Mouse (Mus musculus) midbrain, embryonic 12.5 days (tissue): ENCODE results near the gene Gzmm. TPM values are rescaled to one million over a fixed set of nuclear protein-coding genes. Genes with fewer than 3 reads are reported as not detected.

Experiments used
- ATAC-seq: fragments of 200-750 bp; cut with Nextera tagmentation; 2 replicates; pipeline ENCODE4 v1.8.0; 2017; ENCODE audit warnings: low read depth, moderate TSS enrichment, moderate library complexity; ENCODE audit not compliant: low FRiP score
- H3K27ac ChIP-seq: fragments of 300-500 bp; sonication (generic); replicated peaks from 2 replicates; pipeline ENCODE4 v1.5.1; 2016; ENCODE audit warnings: mild to moderate bottlenecking
- H3K27me3 ChIP-seq: fragments of 300-500 bp; sonication (generic); 2 replicates; pipeline ENCODE4 v1.6.1; 2016; ENCODE audit warnings: mild to moderate bottlenecking
- H3K36me3 ChIP-seq: fragments of 300-500 bp; sonication (generic); 2 replicates; pipeline ENCODE4 v1.6.1; 2016
- H3K4me1 ChIP-seq: fragments of 300-500 bp; sonication (generic); 2 replicates; pipeline ENCODE4 v1.6.1; 2016
- H3K4me2 ChIP-seq: fragments of 300-500 bp; sonication (generic); replicated peaks from 2 replicates; pipeline ENCODE4 v1.6.1; 2016; ENCODE audit warnings: mild to moderate bottlenecking, moderate library complexity
- H3K4me3 ChIP-seq: fragments of 300-500 bp; sonication (generic); 2 replicates; pipeline ENCODE4 v1.5.1; 2016; ENCODE audit warnings: mild to moderate bottlenecking
- H3K9ac ChIP-seq: fragments of 300-500 bp; sonication (generic); replicated peaks from 2 replicates; pipeline ENCODE4 v1.6.1; 2016; ENCODE audit warnings: mild to moderate bottlenecking, moderate library complexity
- H3K9me3 ChIP-seq: fragments of 300-500 bp; sonication (generic); 2 replicates; pipeline ENCODE4 v1.6.1; 2016; ENCODE audit warnings: mild to moderate bottlenecking
- WGBS: fragments of 180-500 bp; shearing (Covaris S2); methylation state at CpG from one replicate; pipeline ENCODE4 v1.1.7; 2016; 5-methylcytosine and 5-hydroxymethylcytosine counted together
- polyA plus RNA-seq: library from polyadenylated mRNA; unstranded; fragments of >200 nt; fragmentation: Nextera tagmentation; extraction: Ambion mirVana; gene quantifications from 2 replicates; pipeline ENCODE4 v1.2.1, GENCODE M21; 2016

The Gzmm gene
- polyA plus RNA-seq, 1 experiment from 2014 or later: 1.4 TPM

DNA sequence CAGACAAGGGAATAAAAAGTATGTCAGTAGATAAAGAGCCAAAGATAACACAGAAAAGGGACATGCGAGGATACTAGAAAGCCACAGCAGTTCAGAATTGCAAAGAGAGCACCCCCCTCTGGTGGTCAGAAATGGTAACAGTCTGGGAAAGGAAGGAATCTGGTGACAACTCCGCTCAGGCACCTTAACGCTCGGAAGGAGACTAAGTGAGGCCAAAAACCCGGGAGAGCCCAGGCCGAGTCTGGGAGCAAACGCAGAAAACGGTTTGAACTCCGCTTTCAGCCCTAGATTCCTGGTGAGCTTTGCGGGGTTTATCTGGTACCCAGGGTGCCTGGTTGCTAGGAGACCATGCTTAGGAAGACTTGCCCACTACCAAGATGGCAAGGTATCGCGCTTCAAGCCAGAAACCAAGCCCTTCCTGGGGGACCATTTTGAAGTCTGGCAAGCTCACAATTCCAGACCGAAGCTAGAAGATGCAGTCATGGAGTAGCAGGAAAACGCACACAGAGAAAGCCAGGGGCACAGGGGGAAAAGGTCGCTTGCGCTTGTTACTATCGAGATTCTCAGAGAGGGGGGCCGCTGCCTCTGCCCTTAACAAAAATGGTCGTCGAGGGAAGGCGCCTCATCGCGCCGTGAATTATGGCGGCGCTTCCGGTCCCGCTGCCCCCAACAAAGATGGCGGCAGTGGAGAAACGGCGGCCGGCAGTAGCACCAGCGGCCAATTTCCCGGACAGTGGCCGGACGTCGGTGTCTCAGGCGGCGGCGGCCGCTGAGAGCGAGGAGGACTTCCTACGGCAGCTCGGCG, 19.8 kb upstream of the Gzmm start, which contains the start of gene Tpgs1:
Gene Tpgs1 (plus strand): TSS at position 599 of the 805 bp plus-strand sequence.
- H3K9me3 ChIP-seq: no peaks in the 10 kb centered on the region
- H3K36me3 ChIP-seq: peaks cover 5% of the 10 kb centered on the region; the same call in 1 of the 2 replicates
- peak within 1 kb of the TSS; percentile 95 for H3K4me3 ChIP-seq
- under 1% methylated on average over 45 of the region's 45 CpGs for WGBS
- H3K27me3 ChIP-seq: no peaks in the 10 kb centered on the region
- H3K4me2 ChIP-seq: peak within 1 kb of the TSS; percentile 89
- peak; percentile 72 for ATAC-seq
- peak within 1 kb of the TSS; percentile 84 for H3K9ac ChIP-seq
- peaks cover 28% of the 10 kb centered on the region for H3K4me1 ChIP-seq
- peak within 1 kb of the TSS; percentile 97 for H3K27ac ChIP-seq

DNA sequence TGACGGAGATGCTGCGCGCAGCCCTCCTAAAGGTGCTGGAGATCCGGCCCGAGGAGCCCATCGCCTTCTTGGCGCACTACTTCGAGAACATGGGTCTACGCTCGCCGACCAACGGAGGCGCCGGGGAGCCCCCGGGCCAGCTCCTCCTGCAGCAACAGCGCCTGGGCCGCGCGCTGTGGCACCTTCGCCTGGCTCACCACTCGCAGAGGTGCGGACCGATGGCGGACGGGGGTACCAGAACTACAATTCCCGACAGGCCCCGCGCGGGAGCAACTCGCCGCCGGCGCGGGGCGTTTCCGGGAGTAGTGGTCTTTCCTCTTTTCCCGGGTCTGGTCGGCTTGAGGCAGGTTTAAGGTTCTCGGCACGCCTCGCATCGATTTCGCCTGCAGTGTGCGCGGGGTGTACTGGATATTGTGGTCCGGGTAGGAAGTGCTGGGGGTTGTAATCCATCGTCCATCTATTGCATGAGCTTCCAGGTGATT, 19.2 kb upstream of the Gzmm start:
- Histone ChIP-seq H3K27ac (peak overlapping the region; percentile 97), H3K9ac (peak overlapping the region; percentile 84), H3K27me3 (no peaks in the 10 kb centered on the region), H3K9me3 (no peaks in the 10 kb centered on the region), H3K4me3 (peak overlapping the region; percentile 95), H3K4me1 (peaks cover 22% of the 10 kb centered on the region), H3K36me3 (peaks cover 5% of the 10 kb centered on the region; the same call in 1 of the 2 replicates), H3K4me2 (peak overlapping the region; percentile 89)
- peak; percentile 72 for ATAC-seq
- under 1% methylated on average over 47 of the region's 47 CpGs for WGBS

DNA sequence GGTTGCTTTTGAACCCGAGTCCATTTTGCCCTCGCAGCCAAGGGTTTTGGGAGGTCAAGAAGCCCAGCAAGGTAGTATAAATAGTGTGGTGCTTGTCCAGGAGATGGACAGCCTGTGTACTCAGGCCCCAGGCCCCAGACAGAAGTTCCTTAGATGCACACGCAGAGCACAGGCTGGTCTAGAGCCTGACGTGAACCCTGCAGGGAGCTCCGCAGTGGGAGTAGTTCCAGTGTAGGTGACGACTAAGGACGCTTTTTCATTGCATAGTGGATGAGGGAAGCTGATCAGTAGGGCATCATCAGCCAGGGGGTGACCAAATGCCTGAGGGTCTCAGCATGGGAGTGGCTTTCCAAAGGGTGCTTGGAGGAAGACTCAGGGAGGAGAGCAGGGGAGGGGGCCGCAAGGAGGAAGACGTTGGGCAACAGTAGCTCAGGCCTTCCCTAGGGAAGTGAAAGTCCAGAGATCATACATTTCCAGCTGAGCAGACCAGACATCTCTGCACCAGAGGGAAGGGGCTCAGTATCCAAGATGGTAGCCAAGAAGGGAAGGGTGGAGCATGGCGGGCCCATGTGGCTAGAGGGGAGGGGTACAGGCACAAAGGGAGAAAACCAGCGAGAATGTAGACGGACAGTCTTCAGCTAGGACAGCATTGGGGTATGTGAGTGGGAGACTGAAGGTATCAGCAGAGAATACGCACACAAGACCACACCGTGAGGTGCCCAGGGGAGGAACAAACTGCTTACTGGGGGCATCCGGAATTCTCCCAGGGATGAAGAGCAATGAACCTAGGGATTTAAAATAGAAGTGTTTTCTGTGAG, 18.5 kb upstream of the Gzmm start:
- H3K9me3 ChIP-seq: no peaks in the 10 kb centered on the region
- H3K27me3 ChIP-seq: no peaks in the 10 kb centered on the region
- peaks cover 21% of the 10 kb centered on the region for H3K4me1 ChIP-seq
- H3K4me2 ChIP-seq: peak overlapping the region; percentile 89
- peak overlapping the region; percentile 84 for H3K9ac ChIP-seq
- H3K4me3 ChIP-seq: peak overlapping the region; percentile 95
- ATAC-seq: peak; percentile 29; the same call in 1 of the 2 replicates
- peaks cover 6% of the 10 kb centered on the region for H3K36me3 ChIP-seq
- 33% methylated on average over 15 of the region's 15 CpGs for WGBS
- peak overlapping the region; percentile 97 for H3K27ac ChIP-seq

DNA sequence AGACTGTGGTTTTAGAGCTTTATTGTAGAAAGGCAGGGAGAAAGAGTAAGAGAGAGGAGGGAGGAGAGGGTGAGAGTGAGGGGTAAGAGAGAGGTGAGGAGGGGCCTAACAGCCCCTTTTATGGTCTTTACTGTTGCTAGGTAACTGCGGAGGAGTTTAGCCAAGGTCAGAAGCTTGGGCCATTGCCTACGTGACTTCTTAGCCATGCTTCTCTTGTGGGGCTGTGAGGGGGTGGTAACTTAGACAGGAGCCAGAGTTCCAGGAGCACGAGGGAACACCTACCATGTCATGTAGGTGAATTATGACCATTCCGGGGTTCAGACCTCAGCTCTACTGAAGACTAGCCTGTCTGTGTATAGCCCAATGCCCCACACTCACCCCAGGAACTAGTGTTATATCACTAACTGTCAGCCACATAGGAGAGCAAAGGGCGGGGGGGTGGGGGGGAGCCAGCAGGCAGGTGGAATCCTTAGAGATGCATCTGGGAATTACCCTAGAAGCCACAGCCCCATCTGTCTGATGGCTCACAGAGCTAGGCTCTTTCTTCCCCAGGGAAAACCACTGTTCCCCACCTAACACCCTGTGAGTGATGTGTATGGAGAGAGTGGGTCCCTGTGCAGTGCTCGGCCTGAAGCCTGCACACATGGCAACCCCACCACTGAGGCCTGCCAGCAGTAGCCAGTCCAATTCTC, 17.3 kb upstream of the Gzmm start:
- H3K27ac ChIP-seq: no peak overlapping the region
- no peak overlapping the region for H3K4me2 ChIP-seq
- H3K36me3 ChIP-seq: peaks cover 17% of the 10 kb centered on the region
- H3K9me3 ChIP-seq: no peaks in the 10 kb centered on the region
- 0 out of 2 replicates have a peak overlapping the region, but pooled peaks have one; percentile 95 for H3K4me3 ChIP-seq
- peak overlapping the region; percentile 31; the same call in 1 of the 2 replicates for H3K9ac ChIP-seq
- ATAC-seq: no peak
- H3K4me1 ChIP-seq: peaks cover 21% of the 10 kb centered on the region
- H3K27me3 ChIP-seq: no peaks in the 10 kb centered on the region
- WGBS: 66% methylated on average over 6 of the region's 6 CpGs

DNA sequence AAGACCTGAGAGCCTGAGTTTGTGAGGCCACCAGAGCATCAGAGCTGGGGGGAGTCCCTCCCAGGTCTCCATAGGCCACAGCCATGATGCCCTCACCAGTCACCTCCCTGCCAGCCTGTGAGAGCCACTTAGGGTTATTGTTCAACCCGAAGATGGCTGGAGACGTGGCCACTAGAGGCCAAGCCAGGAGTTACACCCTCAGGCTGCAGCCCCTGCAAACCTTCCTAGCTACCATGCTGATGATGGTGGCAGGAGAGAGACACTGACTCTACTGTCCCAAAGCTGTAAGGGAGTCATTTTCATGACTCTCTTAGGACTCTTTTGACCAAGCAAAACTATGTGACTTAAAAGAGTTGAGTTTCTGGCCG, 16.7 kb upstream of the Gzmm start:
- no peak overlapping the region for H3K4me3 ChIP-seq
- no peaks in the 10 kb centered on the region for H3K9me3 ChIP-seq
- H3K4me1 ChIP-seq: peaks cover 21% of the 10 kb centered on the region
- H3K9ac ChIP-seq: no peak overlapping the region
- no peak overlapping the region for H3K4me2 ChIP-seq
- H3K36me3 ChIP-seq: peaks cover 22% of the 10 kb centered on the region
- H3K27ac ChIP-seq: no peak overlapping the region
- 58% methylated on average over 3 of the region's 3 CpGs for WGBS
- no peak for ATAC-seq
- no peaks in the 10 kb centered on the region for H3K27me3 ChIP-seq

DNA sequence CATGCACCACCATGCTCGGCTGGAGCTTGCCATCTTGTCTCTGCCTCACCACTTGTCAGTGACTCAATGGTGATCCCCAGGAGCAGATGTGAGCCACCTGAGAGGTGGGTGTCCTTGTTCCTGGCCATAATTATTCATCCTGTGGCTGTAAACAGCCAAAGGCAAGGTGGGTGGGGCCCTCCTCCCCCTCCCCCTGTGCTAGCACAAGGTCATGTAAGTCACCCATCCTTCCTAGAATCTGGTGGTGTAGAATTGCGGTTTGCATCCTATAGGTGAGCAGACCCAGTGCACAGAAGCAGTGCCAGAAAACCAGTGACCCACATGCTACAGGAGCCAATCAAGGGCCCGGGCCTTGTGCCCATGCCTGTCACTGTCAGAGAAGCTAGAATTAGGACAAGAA, 15.8 kb upstream of the Gzmm start:
- no peaks in the 10 kb centered on the region for H3K9me3 ChIP-seq
- no peak overlapping the region for H3K9ac ChIP-seq
- H3K36me3 ChIP-seq: peaks cover 22% of the 10 kb centered on the region
- H3K4me3 ChIP-seq: no peak overlapping the region
- ATAC-seq: no peak
- WGBS: 93% methylated on average over 3 of the region's 3 CpGs
- no peak overlapping the region for H3K27ac ChIP-seq
- H3K4me1 ChIP-seq: peaks cover 20% of the 10 kb centered on the region
- H3K4me2 ChIP-seq: no peak overlapping the region
- no peaks in the 10 kb centered on the region for H3K27me3 ChIP-seq

DNA sequence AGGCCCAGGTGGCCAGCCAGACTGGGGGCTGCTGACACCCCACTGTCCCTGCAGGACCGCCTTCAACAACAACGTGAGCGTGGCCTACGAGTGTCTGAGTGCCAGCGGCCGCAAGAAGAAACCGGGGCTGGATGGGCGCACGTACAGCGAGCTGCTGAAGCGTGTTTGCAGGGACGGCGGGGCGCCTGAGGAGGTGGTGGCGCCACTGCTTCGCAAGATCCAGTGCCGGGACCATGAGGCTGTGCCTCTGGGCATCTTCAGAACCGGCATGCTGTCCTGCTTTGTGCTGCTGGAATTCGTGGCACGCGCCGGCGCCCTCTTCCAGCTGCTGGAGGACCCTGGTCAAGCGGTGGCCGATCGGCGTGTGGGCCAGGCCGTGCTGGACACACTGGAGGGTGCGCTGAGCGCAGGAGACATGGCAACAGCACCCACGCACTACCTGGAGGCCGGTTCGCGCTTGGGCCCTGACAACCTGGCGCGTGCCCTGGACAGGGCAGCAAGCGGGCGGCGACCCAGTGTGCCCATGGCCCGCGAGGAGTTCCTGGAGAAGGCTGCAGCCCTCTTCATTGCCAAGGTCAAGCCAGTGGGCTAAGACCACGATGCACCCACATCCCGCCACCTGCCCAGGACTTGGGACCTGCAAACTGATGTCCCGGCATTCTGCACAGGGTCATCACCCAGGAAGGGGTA, 13.3 kb upstream of the Gzmm start:
- no peaks in the 10 kb centered on the region for H3K9me3 ChIP-seq
- no peak overlapping the region for H3K27ac ChIP-seq
- ATAC-seq: no peak
- H3K4me1 ChIP-seq: peaks cover 9% of the 10 kb centered on the region
- WGBS: 55% methylated on average over 44 of the region's 44 CpGs
- H3K9ac ChIP-seq: no peak overlapping the region
- 0 out of 2 replicates have a peak overlapping the region, but pooled peaks have one; percentile 1 for H3K4me3 ChIP-seq
- no peak overlapping the region for H3K4me2 ChIP-seq
- peaks cover 3% of the 10 kb centered on the region; the same call in 1 of the 2 replicates for H3K27me3 ChIP-seq
- peaks cover 22% of the 10 kb centered on the region for H3K36me3 ChIP-seq

DNA sequence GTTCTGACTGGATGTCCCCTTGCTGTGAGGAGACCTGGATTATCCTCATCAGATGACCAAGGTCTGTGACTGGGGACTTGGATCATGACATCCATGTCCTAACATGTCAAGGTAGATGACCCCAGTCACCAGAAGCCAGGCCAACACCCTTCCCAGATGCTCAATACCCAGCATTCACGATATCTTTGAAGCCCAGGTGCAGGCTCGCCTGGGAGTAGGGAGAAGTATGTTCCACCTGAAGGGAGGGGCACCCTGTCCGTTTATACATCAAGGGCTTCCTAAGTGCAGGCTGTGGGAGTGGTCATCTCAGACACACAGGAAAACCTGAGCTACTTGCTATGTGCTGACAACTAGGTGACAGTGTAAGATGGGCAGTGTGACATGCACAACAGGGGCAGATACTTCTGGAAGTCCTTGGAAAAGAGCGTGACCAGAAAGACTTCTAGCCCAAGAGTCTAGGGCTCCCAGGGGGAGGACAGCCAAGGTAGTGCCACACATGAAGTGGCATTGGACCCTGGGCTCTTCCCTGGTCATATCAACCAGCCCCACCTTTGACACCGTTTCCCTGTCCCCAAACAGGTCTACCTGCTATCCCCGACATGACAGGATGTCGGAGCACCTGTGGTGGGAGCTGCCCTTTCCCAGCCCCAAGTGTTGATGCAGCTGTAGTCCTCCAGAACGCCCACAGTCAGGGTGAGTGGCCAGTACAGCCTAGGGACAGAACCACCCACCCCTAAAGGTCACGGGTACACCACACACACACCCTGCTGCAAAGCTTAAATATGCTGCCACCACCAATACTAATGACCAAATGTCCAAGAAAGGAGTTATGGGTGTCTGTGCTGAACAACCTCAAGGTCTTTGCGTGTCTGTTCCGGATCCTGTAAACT, 8.0 kb upstream of the Gzmm start:
- Histone ChIP-seq H3K4me3 (peak overlapping the region; percentile 92), H3K27ac (peak overlapping the region; percentile 83), H3K27me3 (peaks cover 3% of the 10 kb centered on the region; the same call in 1 of the 2 replicates), H3K9ac (peak overlapping the region; percentile 41; the same call in 1 of the 2 replicates), H3K4me1 (peaks cover 23% of the 10 kb centered on the region), H3K9me3 (no peaks in the 10 kb centered on the region), H3K36me3 (peaks cover 29% of the 10 kb centered on the region), H3K4me2 (peak overlapping the region; percentile 83)
- ATAC-seq: peak; percentile 56
- 41% methylated on average over 11 of the region's 11 CpGs for WGBS

DNA sequence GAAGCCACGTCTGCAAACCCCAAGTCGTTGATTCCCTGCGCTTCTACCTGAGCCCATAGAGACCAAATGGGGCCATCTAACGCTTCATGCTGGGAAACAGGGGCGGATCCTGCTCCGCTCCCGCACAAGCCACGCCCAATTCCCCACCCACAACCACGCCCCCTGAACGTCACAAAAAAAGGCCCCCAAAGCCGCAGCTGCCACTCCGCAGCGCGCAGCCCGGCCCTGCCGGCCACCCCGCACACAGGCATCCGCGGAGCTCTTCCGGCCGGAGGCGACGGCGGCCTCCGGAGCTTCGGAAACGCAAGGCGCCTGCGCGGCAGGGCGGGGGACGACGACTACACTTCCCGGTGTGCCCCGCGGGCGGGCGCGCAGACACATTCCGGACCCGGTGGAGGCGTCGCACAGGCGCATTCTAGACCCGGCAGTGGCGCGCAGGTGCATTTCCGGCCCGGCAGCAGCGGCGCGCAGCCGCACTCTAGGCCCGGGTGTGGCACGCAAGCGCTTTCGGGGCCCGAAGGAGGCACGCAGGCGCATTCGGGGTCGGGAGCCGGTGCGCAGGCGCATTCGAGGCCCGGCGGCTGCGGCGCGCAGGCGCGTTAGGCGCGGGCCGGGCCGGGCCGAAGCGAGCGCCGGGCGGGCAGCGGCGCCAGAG, 7.1 kb upstream of the Gzmm start, which contains the start of gene Cdc34:
Gene Cdc34 (plus strand): TSS at position 605 of the 655 bp plus-strand sequence.
- Histone ChIP-seq H3K4me2 (peak within 1 kb of the TSS; percentile 83), H3K27ac (peak within 1 kb of the TSS; percentile 83), H3K4me1 (peaks cover 23% of the 10 kb centered on the region), H3K9ac (peak within 1 kb of the TSS; percentile 87), H3K36me3 (peaks cover 30% of the 10 kb centered on the region), H3K27me3 (peaks cover 3% of the 10 kb centered on the region; the same call in 1 of the 2 replicates), H3K9me3 (no peaks in the 10 kb centered on the region), H3K4me3 (peak within 1 kb of the TSS; percentile 92)
- ATAC-seq: peak; percentile 93
- under 1% methylated on average over 75 of the region's 84 CpGs for WGBS

DNA sequence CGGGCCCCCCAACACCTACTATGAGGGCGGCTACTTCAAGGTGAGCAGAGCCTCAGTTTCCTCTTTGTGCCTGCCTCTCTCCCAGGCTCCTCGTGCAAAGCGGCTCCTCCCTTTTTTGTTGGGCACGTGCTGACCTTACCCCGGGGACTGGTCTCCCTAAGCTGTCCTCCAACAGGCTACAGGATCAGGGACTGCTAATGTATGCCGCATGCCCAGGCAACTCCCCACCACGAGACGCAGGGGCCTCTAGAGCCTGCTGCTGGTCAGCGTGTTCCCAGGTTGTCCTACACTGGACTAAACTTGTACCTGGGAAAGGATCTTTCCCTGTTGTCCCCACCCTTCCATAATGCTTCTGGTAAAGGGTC, 6.3 kb upstream of the Gzmm start:
- WGBS: 0% methylated on average over 10 of the region's 10 CpGs
- peak; percentile 2 for ATAC-seq
- Histone ChIP-seq H3K9ac (peak overlapping the region; percentile 87), H3K4me2 (peak overlapping the region; percentile 83), H3K27ac (peak overlapping the region; percentile 83), H3K36me3 (peaks cover 35% of the 10 kb centered on the region), H3K4me3 (peak overlapping the region; percentile 92), H3K27me3 (peaks cover 3% of the 10 kb centered on the region; the same call in 1 of the 2 replicates), H3K9me3 (no peaks in the 10 kb centered on the region), H3K4me1 (peaks cover 23% of the 10 kb centered on the region)
